Mouse (Mus musculus) bone marrow macrophage, adult 2 months (primary cell): ENCODE measurements around the gene Mrpl58. TPM values are rescaled to one million over a fixed set of nuclear protein-coding genes. Genes with fewer than 3 reads are reported as not detected.
"Not testable (repeated sequence)": the region's sequence is repeated elsewhere in the genome, so short reads cannot be mapped to it uniquely, and the experiment has no call there.

Experiments
- H3K27ac ChIP-seq: 2 replicates; pipeline ENCODE4 v1.5.1; 2012; ENCODE audit warnings: low read depth, low read length; ENCODE audit not compliant: insufficient read depth
- H3K4me1 ChIP-seq: 2 replicates; pipeline ENCODE4 v1.6.1; 2012; ENCODE audit warnings: low read length; ENCODE audit not compliant: control insufficient read depth, insufficient read depth
- H3K4me3 ChIP-seq: 2 replicates; pipeline ENCODE4 v1.5.1; 2012; ENCODE audit warnings: mild to moderate bottlenecking, low read length, moderate library complexity; ENCODE audit not compliant: insufficient read depth
- CTCF ChIP-seq: IDR thresholded peaks from 2 replicates; pipeline ENCODE4 v1.5.1; 2012; ENCODE audit warnings: low read depth, mild to moderate bottlenecking, low read length, moderate library complexity
- POLR2A ChIP-seq: IDR thresholded peaks from 2 replicates; pipeline ENCODE4 v1.6.1; 2012; ENCODE audit warnings: mild to moderate bottlenecking, low read depth, low read length, borderline replicate concordance
- polyA plus RNA-seq: library from polyadenylated mRNA; stranded (reverse); fragments of >200 nt; gene quantifications from 2 replicates; pipeline ENCODE4 v1.2.4, GENCODE M21; 2012; ENCODE audit not compliant: missing spikeins, insufficient read depth, insufficient read length

Gene Mrpl58
- polyA plus RNA-seq, 1 experiment, result 38.2 TPM

- H3K4me1 ChIP-seq, result peaks cover 25% of the 10 kb centered on the region
- peak within 1 kb of the TSS; percentile 60 for H3K27ac ChIP-seq
- TF ChIP-seq POLR2A (no peak), CTCF (peak; percentile 27; the same call in 1 of the 2 replicates)
- H3K4me3 ChIP-seq, result no peak within 1 kb of the TSS
Measured at GRCm38 (mm10) chr11:115439906-115440595, 36.5 kb downstream of the Mrpl58 start, which contains the start of gene Trim80. Trim80 (plus strand) TSS chr11:115440545.

- Histone ChIP-seq H3K4me1 (peaks cover 25% of the 10 kb centered on the region), H3K27ac (no peak overlapping the region), H3K4me3 (no peak overlapping the region)
- TF ChIP-seq CTCF, result no peak
- TF ChIP-seq POLR2A, result no peak
Measured at GRCm38 (mm10) chr11:115441417-115441816, 37.9 kb downstream of the Mrpl58 start.

- no peak overlapping the region for H3K4me3 ChIP-seq
- H3K4me1 ChIP-seq, result no peaks in the 10 kb centered on the region
- no peak overlapping the region for H3K27ac ChIP-seq
- no peak for TF ChIP-seq POLR2A
- TF ChIP-seq CTCF, result no peak
Measured at GRCm38 (mm10) chr11:115446906-115447305, 43.4 kb downstream of the Mrpl58 start.

GRCm38 (mm10) chr11:115447321-115447885 lies 43.9 kb downstream of the Mrpl58 start:
- H3K4me1 ChIP-seq, result no peaks in the 10 kb centered on the region
- no peak overlapping the region for H3K27ac ChIP-seq
- no peak overlapping the region for H3K4me3 ChIP-seq
- TF ChIP-seq POLR2A (no peak), CTCF (no peak)

- H3K4me1 ChIP-seq, result no peaks in the 10 kb centered on the region
- no peak overlapping the region for H3K27ac ChIP-seq
- TF ChIP-seq CTCF (no peak), POLR2A (no peak)
- no peak overlapping the region for H3K4me3 ChIP-seq
Measured at GRCm38 (mm10) chr11:115448075-115448474, 44.5 kb downstream of the Mrpl58 start.

- TF ChIP-seq CTCF (no peak), POLR2A (no peak)
- Histone ChIP-seq H3K27ac (no peak overlapping the region), H3K4me3 (no peak overlapping the region), H3K4me1 (no peaks in the 10 kb centered on the region)
Measured at GRCm38 (mm10) chr11:115448998-115449397, 45.4 kb downstream of the Mrpl58 start.

- H3K27ac ChIP-seq, result no peak overlapping the region
- H3K4me3 ChIP-seq, result no peak overlapping the region
- TF ChIP-seq CTCF, result no peak
- TF ChIP-seq POLR2A, result no peak
- H3K4me1 ChIP-seq, result no peaks in the 10 kb centered on the region
Measured at GRCm38 (mm10) chr11:115450176-115450575, 46.6 kb downstream of the Mrpl58 start.

GRCm38 (mm10) chr11:115451781-115452241 lies 48.3 kb downstream of the Mrpl58 start:
- TF ChIP-seq CTCF (no peak), POLR2A (no peak)
- Histone ChIP-seq H3K4me3 (no peak overlapping the region), H3K4me1 (no peaks in the 10 kb centered on the region), H3K27ac (no peak overlapping the region)

- H3K27ac ChIP-seq, result no peak overlapping the region
- H3K4me3 ChIP-seq, result no peak overlapping the region
- no peaks in the 10 kb centered on the region for H3K4me1 ChIP-seq
- no peak for TF ChIP-seq CTCF
- TF ChIP-seq POLR2A, result no peak
Measured at GRCm38 (mm10) chr11:115452281-115452860, 48.8 kb downstream of the Mrpl58 start.

- H3K4me1 ChIP-seq, result no peaks in the 10 kb centered on the region
- TF ChIP-seq POLR2A, result no peak
- TF ChIP-seq CTCF, result no peak
Measured at GRCm38 (mm10) chr11:115453306-115453705, 49.8 kb downstream of the Mrpl58 start.

GRCm38 (mm10) chr11:115454822-115455221 lies 51.3 kb downstream of the Mrpl58 start:
- H3K4me1 ChIP-seq, H3K27ac ChIP-seq, H3K4me3 ChIP-seq: not testable (repeated sequence)

More at GRCm38 (mm10) chr11:115453306-115453705, 49.8 kb downstream of the Mrpl58 start:
- H3K4me3 ChIP-seq, result no peak overlapping the region
- H3K27ac ChIP-seq, result no peak overlapping the region
